Mouse (Mus musculus): Measurements from ENCODE around the gene Alx3.

GRCm38 (mm10) chr3:107652968-107653367, 58.1 kb downstream of the Alx3 start:
- TF ChIP-seq CTCF (IDR thresholded peaks at IDR 0.05; ENCODE audit: control insufficient read depth, insufficient read depth, insufficient read length) (no peak), MYOG (IDR thresholded peaks at IDR 0.05; ENCODE audit: control insufficient read depth, extremely low read depth, insufficient read length) (no peak), USF1 (IDR thresholded peaks at IDR 0.05; ENCODE audit: low read depth) (no peak), MAX (IDR thresholded peaks at IDR 0.05) (no peak)
